Mouse (Mus musculus) midbrain, embryonic 14.5 days (tissue): ENCODE results near the gene Pigp. TPM values are rescaled to one million over a fixed set of nuclear protein-coding genes. Genes with fewer than 3 reads are reported as not detected.

ENCODE experiments used
- ATAC-seq: fragments of 200-750 bp; cut with Nextera tagmentation; 2 replicates; pipeline ENCODE4 v1.8.0; 2017; ENCODE audit warnings: moderate number of reproducible peaks, moderate library complexity; ENCODE audit not compliant: low FRiP score, low TSS enrichment
- DNase-seq: peaks from one replicate; pipeline ENCODE4 v3.0.0-alpha.2; 2015
- H3K27ac ChIP-seq: fragments of 300-500 bp; sonication (generic); replicated peaks from 2 replicates; pipeline ENCODE4 v1.5.1; 2014; ENCODE audit warnings: mild to moderate bottlenecking, low read depth, low read length, moderate library complexity
- H3K27me3 ChIP-seq: fragments of 300-500 bp; sonication (generic); 2 replicates; pipeline ENCODE4 v1.6.1; 2014; ENCODE audit warnings: low read length, control low read depth, mixed read lengths; ENCODE audit not compliant: control insufficient read depth, insufficient read depth
- H3K36me3 ChIP-seq: fragments of 300-500 bp; sonication (generic); 2 replicates; pipeline ENCODE4 v1.6.1; 2014; ENCODE audit warnings: low read length, control low read depth; ENCODE audit not compliant: control insufficient read depth, insufficient read depth
- H3K4me1 ChIP-seq: fragments of 300-500 bp; sonication (generic); 2 replicates; pipeline ENCODE4 v1.6.1; 2014; ENCODE audit warnings: mild to moderate bottlenecking, antibody characterized with exemption, low read length, control low read depth; ENCODE audit not compliant: control insufficient read depth, insufficient read depth
- H3K4me2 ChIP-seq: fragments of 300-500 bp; sonication (generic); 2 replicates; pipeline ENCODE4 v1.6.1; 2014; ENCODE audit warnings: mild to moderate bottlenecking, low read length, moderate library complexity
- H3K4me3 ChIP-seq: fragments of 300-500 bp; sonication (generic); replicated peaks from 2 replicates; pipeline ENCODE4 v1.5.1; 2014; ENCODE audit warnings: low read depth, low read length
- H3K9ac ChIP-seq: fragments of 300-500 bp; sonication (generic); replicated peaks from 2 replicates; pipeline ENCODE4 v1.6.1; 2014; ENCODE audit warnings: mild to moderate bottlenecking, low read length, moderate library complexity
- H3K9me3 ChIP-seq: fragments of 300-500 bp; sonication (generic); 2 replicates; pipeline ENCODE4 v1.6.1; 2016; ENCODE audit warnings: low read length, control low read depth, mixed read lengths; ENCODE audit not compliant: control insufficient read depth
- WGBS: fragments of 180-500 bp; shearing (Covaris S2); extraction: QIAGEN DNeasy Blood & Tissue Kit; methylation state at CpG from one replicate; pipeline ENCODE4 v1.1.7; 2014; 5-methylcytosine and 5-hydroxymethylcytosine counted together
- polyA plus RNA-seq: library from polyadenylated mRNA; unstranded; fragments of >200 nt; fragmentation: Nextera tagmentation; extraction: Ambion mirVana; gene quantifications from 2 replicates; pipeline ENCODE4 v1.2.1, GENCODE M21; 2014

Pigp gene
- polyA plus RNA-seq, 1 experiment from 2014 or later = 103 TPM

DNA sequence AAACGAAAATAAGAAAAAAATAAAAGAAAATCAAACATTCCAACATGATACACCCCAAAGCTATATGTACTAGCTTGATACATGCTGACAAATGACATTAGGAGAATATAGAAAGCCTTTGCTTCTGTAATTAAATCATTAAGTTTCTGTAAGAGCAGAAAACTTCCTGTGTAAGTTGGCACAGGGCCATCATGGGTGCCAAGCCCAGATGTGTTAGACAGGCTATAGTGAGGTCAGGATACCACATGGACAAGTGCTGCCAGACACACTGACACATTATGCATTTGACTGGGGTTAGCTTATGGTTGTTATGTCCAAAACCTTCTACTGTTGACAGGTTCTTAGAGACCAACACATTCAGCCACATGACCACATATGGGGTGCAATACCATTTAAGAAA, 56.4 kb downstream of the Pigp start:
- Histone ChIP-seq H3K27me3 (no peaks in the 10 kb centered on the region), H3K27ac (no peak overlapping the region), H3K4me1 (peaks cover 15% of the 10 kb centered on the region; the same call in 1 of the 2 replicates), H3K4me2 (no peak overlapping the region), H3K36me3 (no peaks in the 10 kb centered on the region), H3K9me3 (no peaks in the 10 kb centered on the region), H3K4me3 (no peak overlapping the region), H3K9ac (no peak overlapping the region)
- no peak for ATAC-seq
- WGBS = 53% methylated on average over 1 of the region's 1 CpGs
- no peak for DNase-seq

GRCm38 (mm10) chr16:94314626-94315025, 57.0 kb downstream of the Pigp start:
- Histone ChIP-seq H3K27me3 (no peaks in the 10 kb centered on the region), H3K27ac (no peak overlapping the region), H3K9me3 (no peaks in the 10 kb centered on the region), H3K4me3 (no peak overlapping the region), H3K4me2 (no peak overlapping the region), H3K4me1 (peaks cover 15% of the 10 kb centered on the region; the same call in 1 of the 2 replicates), H3K36me3 (no peaks in the 10 kb centered on the region), H3K9ac (no peak overlapping the region; the same call in 1 of the 2 replicates)
- DNase-seq (no peak), ATAC-seq (no peak)
- 90% methylated on average over 5 of the region's 5 CpGs for WGBS

DNA sequence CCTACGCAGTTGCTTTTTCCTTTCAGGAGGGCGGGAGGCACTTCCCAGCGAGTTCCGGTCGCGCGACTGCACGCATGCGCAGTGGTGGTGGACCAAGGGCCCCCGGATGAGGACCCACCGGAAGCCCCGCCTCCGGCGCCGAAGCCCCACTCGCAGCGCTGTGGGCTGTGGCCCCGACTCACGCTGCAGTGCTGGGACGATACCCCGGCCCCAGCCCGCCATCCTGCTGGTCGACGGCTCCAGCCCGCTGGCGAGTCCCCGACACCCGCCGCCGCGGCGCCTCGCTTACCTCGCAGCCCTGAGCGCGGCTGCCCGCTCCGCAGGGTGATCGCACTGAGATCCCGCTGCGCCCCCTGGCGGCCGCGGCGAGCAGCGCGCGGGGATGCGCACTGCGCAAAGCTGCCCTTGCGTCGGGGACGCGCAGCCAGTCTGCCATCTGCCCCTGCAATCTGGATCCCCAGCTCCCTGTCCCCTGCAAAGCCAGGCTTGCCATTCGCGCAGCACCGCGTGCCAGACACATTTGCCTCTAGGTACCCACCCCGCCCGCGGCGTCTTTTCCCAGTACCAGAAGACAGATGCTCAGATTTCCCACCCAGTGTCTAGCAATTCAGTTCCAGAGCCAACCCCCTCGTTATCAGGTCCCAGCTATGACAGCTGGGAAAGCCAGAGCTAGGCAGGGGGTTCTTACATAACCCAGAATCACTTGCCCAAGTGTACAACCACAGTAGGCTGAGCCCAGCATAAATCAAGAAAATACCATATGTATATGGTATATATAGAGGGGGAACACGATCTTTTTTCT, 58.2 kb downstream of the Pigp start, which contains the start of gene Hlcs:
Gene Hlcs (minus strand): TSS at position 343 of the 802 bp plus-strand sequence.
- no peaks in the 10 kb centered on the region for H3K36me3 ChIP-seq
- H3K4me3 ChIP-seq = peak within 1 kb of the TSS; percentile 61
- under 1% methylated on average over 64 of the region's 64 CpGs for WGBS
- ATAC-seq = peak; percentile 93
- H3K9me3 ChIP-seq = no peaks in the 10 kb centered on the region
- H3K27me3 ChIP-seq = no peaks in the 10 kb centered on the region
- DNase-seq = peak; percentile 99
- peak within 1 kb of the TSS; percentile 99 for H3K27ac ChIP-seq
- peak within 1 kb of the TSS; percentile 91 for H3K9ac ChIP-seq
- H3K4me2 ChIP-seq = peak within 1 kb of the TSS; percentile 73
- peaks cover 15% of the 10 kb centered on the region; the same call in 1 of the 2 replicates for H3K4me1 ChIP-seq

GRCm38 (mm10) chr16:94312663-94313228, 58.9 kb downstream of the Pigp start:
- under 1% methylated on average over 20 of the region's 20 CpGs for WGBS
- H3K9ac ChIP-seq = peak overlapping the region; percentile 91
- H3K9me3 ChIP-seq = no peaks in the 10 kb centered on the region

GRCm38 (mm10) chr16:94311931-94312330, 59.7 kb downstream of the Pigp start:
- H3K27me3 ChIP-seq = no peaks in the 10 kb centered on the region
- H3K4me2 ChIP-seq = peak overlapping the region; percentile 73
- no peaks in the 10 kb centered on the region for H3K9me3 ChIP-seq
- peak overlapping the region; percentile 91; the same call in 1 of the 2 replicates for H3K9ac ChIP-seq
- peak; percentile 43 for DNase-seq
- H3K36me3 ChIP-seq = no peaks in the 10 kb centered on the region
- WGBS = 54% methylated on average over 4 of the region's 4 CpGs
- peaks cover 15% of the 10 kb centered on the region; the same call in 1 of the 2 replicates for H3K4me1 ChIP-seq
- no peak for ATAC-seq
- H3K4me3 ChIP-seq = peak overlapping the region; percentile 61
- peak overlapping the region; percentile 99 for H3K27ac ChIP-seq

More at GRCm38 (mm10) chr16:94312663-94313228, 58.9 kb downstream of the Pigp start:
- ATAC-seq (peak; percentile 89), DNase-seq (peak; percentile 96)
- H3K27ac ChIP-seq = peak overlapping the region; percentile 99
- H3K27me3 ChIP-seq = no peaks in the 10 kb centered on the region
- H3K36me3 ChIP-seq = no peaks in the 10 kb centered on the region
- peak overlapping the region; percentile 61 for H3K4me3 ChIP-seq
- H3K4me1 ChIP-seq = peaks cover 15% of the 10 kb centered on the region; the same call in 1 of the 2 replicates
- peak overlapping the region; percentile 73 for H3K4me2 ChIP-seq

- no peak overlapping the region for H3K4me3 ChIP-seq
- ATAC-seq = no peak
- H3K27me3 ChIP-seq = no peaks in the 10 kb centered on the region
- no peaks in the 10 kb centered on the region for H3K9me3 ChIP-seq
- peaks cover 15% of the 10 kb centered on the region; the same call in 1 of the 2 replicates for H3K4me1 ChIP-seq
- WGBS = 68% methylated on average over 1 of the region's 1 CpGs
- H3K27ac ChIP-seq = peak overlapping the region; percentile 99
- no peak for DNase-seq
- H3K36me3 ChIP-seq = no peaks in the 10 kb centered on the region
- H3K4me2 ChIP-seq = peak overlapping the region; percentile 73
- peak overlapping the region; percentile 91; the same call in 1 of the 2 replicates for H3K9ac ChIP-seq
These were observed 60.2 kb downstream of the Pigp start for GRCm38 (mm10) chr16:94311416-94311815.

GRCm38 (mm10) chr16:94309025-94309424, 62.6 kb downstream of the Pigp start:
- Histone ChIP-seq H3K36me3 (no peaks in the 10 kb centered on the region), H3K4me1 (peaks cover 12% of the 10 kb centered on the region; the same call in 1 of the 2 replicates), H3K9ac (no peak overlapping the region), H3K27ac (no peak overlapping the region), H3K9me3 (no peaks in the 10 kb centered on the region), H3K4me3 (no peak overlapping the region), H3K4me2 (no peak overlapping the region), H3K27me3 (no peaks in the 10 kb centered on the region)
- ATAC-seq (no peak), DNase-seq (no peak)
- 91% methylated on average over 4 of the region's 4 CpGs for WGBS
